Mouse (Mus musculus) stomach, embryonic 15.5 days (tissue): ENCODE data around the gene Hoxc8. TPM values are rescaled to one million over a fixed set of nuclear protein-coding genes. Genes with fewer than 3 reads are reported as not detected.
A peak's percentile ranks its signal among the peaks of the same experiment; 100 is the strongest.

Experiments
- ATAC-seq: fragments of 200-750 bp; cut with Nextera tagmentation; 2 replicates; pipeline ENCODE4 v1.8.0; 2017; ENCODE audit warnings: low read depth, moderate number of reproducible peaks, moderate TSS enrichment; ENCODE audit not compliant: insufficient read depth, low FRiP score
- H3K27ac ChIP-seq: fragments of 300-500 bp; sonication (generic); 2 replicates; pipeline ENCODE4 v1.5.1; 2015; ENCODE audit warnings: mild to moderate bottlenecking, inconsistent platforms
- H3K27me3 ChIP-seq: fragments of 300-500 bp; sonication (generic); replicated peaks from 2 replicates; pipeline ENCODE4 v1.6.1; 2015; ENCODE audit warnings: inconsistent platforms
- H3K36me3 ChIP-seq: fragments of 300-500 bp; sonication (generic); 2 replicates; pipeline ENCODE4 v1.6.1; 2015; ENCODE audit warnings: inconsistent platforms
- H3K4me1 ChIP-seq: fragments of 300-500 bp; sonication (generic); 2 replicates; pipeline ENCODE4 v1.6.1; 2015; ENCODE audit warnings: inconsistent platforms
- H3K4me2 ChIP-seq: fragments of 300-500 bp; sonication (generic); 2 replicates; pipeline ENCODE4 v1.6.1; 2015; ENCODE audit warnings: mild to moderate bottlenecking, inconsistent platforms
- H3K4me3 ChIP-seq: fragments of 300-500 bp; sonication (generic); replicated peaks from 2 replicates; pipeline ENCODE4 v1.5.1; 2015; ENCODE audit warnings: inconsistent platforms
- H3K9ac ChIP-seq: fragments of 300-500 bp; sonication (generic); 2 replicates; pipeline ENCODE4 v1.6.1; 2015; ENCODE audit warnings: inconsistent platforms
- H3K9me3 ChIP-seq: fragments of 300-500 bp; sonication (generic); 2 replicates; pipeline ENCODE4 v1.6.1; 2016; ENCODE audit warnings: inconsistent platforms
- WGBS: fragments of 180-500 bp; shearing (Covaris S2); methylation state at CpG from one replicate; pipeline ENCODE4 v1.1.7; 2015; 5-methylcytosine and 5-hydroxymethylcytosine counted together
- polyA plus RNA-seq: library from polyadenylated mRNA; unstranded; fragments of >200 nt; fragmentation: Nextera tagmentation; extraction: Ambion mirVana; gene quantifications from 2 replicates; pipeline ENCODE4 v1.2.1, GENCODE M21; 2015

Gene Hoxc8
- 1.4 and 1.9 TPM in 2 replicates for polyA plus RNA-seq

DNA sequence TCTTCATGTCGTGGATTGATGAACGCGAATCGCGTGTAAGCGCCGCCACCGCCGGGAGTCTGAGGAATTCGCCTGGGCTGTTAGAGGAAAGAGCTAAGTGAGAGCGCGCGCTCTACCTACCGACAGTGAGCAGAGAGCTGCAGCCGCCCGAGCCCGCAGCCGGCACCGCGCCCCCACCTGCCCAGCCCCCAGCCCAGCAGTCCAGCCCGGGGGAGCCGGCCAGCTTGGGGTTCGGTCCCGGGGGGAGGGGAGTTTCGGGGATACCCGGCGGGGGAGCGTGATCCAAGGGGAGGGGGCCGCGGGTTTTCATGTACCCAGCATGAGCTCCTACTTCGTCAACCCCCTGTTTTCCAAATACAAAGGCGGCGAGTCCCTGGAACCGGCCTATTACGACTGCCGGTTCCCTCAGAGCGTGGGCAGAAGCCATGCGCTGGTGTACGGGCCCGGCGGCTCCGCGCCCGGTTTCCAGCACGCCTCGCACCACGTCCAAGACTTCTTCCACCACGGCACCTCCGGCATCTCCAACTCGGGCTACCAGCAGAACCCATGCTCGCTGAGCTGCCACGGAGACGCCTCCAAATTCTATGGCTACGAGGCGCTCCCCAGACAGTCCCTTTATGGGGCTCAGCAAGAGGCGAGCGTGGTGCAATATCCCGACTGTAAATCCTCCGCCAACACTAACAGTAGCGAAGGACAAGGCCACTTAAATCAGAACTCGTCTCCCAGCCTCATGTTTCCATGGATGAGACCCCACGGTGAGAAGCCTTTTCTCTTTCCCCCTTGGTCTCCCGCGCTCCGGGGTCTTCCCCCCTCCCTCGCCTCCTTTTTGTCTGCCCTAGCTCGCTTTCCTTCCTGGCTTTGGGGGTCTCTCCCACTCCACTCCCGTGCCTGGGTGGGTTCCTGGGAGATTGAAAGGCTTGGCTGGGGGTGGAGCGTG, at the start of gene Hoxc8:
TSS of gene Hoxc8 (plus strand) at position 147 of the 937 bp plus-strand sequence.
- Histone ChIP-seq H3K4me1 (0 out of 2 replicates have a peak, but pooled peaks cover 5% of the 10 kb centered on the region), H3K4me3 (peak within 1 kb of the TSS; percentile 30), H3K27me3 (peaks cover 87% of the 10 kb centered on the region), H3K9me3 (no peaks in the 10 kb centered on the region), H3K36me3 (no peaks in the 10 kb centered on the region), H3K9ac (no peak within 1 kb of the TSS), H3K4me2 (peak within 1 kb of the TSS; percentile 45), H3K27ac (no peak within 1 kb of the TSS)
- WGBS, result 2% methylated on average over 69 of the region's 69 CpGs
- no peak for ATAC-seq

DNA sequence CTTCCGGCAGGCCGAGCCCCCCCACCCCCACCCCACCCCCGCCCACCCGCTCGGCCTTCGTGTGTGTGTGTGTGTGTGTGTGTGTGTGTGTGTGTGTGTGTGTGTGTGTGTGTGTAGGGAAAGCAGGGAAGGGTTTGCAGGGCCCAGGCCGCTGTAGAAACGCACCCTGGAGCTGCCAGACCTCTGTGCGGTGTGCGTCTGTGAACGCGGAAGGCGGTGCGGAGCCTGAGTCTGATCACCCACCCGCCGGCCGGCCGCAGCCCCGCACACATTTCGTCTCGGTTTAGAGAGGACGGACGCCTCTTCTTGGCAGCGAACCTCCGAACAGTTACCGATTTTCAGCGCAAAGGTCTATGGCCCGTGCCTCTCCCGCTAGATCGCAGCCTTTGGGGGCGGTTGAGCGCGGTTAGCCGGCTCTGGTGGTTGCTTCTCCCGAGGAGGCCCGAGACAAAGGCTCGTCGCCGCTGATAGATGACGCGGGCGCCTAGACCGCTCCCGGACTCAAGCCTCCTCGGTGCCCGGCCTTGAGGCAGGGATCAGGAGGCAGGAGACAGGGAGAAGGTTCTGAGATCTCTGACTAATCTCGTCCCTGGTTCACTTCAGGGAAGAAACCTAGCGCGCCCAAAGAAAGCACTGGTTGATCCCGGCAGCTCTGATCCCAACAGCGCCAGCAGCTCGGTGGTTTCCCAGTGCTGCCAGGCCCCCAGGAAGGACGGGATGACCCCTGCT, 47.5 kb upstream of the Hoxc8 start:
- no peaks in the 10 kb centered on the region for H3K4me1 ChIP-seq
- ATAC-seq, result no peak
- H3K4me2 ChIP-seq, result peak overlapping the region; percentile 13; the same call in 1 of the 2 replicates
- H3K27ac ChIP-seq, result no peak overlapping the region
- no peaks in the 10 kb centered on the region for H3K9me3 ChIP-seq
- WGBS, result under 1% methylated on average over 53 of the region's 53 CpGs
- no peak overlapping the region for H3K9ac ChIP-seq
- peaks cover 98% of the 10 kb centered on the region for H3K27me3 ChIP-seq
- no peak overlapping the region; the same call in 1 of the 2 replicates for H3K4me3 ChIP-seq
- no peaks in the 10 kb centered on the region for H3K36me3 ChIP-seq

DNA sequence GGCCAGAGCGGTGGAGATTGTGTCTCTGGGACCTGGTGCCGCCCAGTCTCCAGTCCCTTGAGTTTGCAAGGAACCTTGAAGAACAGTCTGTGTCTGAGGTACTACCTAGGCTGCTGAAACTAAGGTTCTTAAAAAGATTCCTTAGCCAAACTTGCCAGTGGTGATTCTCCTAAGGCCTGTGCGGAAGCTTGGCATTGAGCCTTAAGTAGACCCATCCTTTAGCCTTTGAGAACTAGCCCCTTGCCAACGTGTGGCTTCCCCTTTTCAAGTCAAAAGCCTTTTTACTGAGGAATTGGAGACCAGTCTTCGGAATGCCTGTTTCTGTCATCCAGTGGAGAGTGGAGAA, 47.0 kb upstream of the Hoxc8 start:
- Histone ChIP-seq H3K4me2 (no peak overlapping the region), H3K27me3 (peaks cover 98% of the 10 kb centered on the region), H3K27ac (no peak overlapping the region), H3K9ac (no peak overlapping the region), H3K4me1 (no peaks in the 10 kb centered on the region), H3K36me3 (no peaks in the 10 kb centered on the region), H3K9me3 (no peaks in the 10 kb centered on the region), H3K4me3 (no peak overlapping the region)
- ATAC-seq, result no peak
- WGBS, result 3% methylated on average over 5 of the region's 5 CpGs

DNA sequence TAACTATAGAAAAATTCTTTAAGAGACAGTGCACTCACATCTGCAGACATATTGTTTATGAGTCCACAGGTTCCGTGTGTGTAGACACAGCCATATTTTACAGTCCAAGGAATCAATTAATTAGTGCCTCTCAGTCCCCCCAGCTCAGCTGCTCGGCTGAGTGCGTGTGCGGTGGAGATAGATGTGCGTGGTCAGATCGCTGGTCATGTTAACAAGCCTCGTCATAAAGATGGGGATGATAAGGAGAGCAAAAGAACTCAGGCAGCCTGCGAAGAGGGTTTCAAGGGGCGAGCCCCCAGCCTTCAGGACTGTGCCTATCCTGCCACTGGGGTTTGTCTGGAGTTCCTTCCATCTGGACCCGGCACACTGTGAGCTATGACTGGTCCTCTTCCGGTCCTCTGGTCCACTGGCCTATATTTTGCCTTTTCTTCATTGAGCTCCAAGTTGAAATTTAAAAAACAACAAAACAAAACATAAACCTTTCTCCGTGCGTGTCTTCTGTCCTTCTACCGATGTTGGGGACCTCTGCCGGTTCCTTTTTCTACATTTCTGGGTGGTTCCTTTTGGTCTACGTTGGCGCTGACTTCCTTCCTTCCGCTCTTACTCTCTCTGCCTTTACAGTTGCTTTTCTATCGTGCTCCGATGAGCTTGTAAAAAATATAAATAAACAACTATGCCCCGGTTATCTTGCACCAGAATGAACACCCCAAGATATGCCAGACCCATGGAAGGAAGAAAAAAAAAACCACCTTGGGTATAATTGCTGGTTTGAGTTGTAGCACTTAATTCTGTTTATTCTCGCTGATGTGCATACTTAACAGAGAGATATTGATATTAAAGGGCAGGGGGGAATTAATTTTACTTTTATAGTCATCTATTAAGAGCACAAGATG, 45.0 kb upstream of the Hoxc8 start:
- no peak for ATAC-seq
- Histone ChIP-seq H3K9ac (no peak overlapping the region), H3K4me1 (no peaks in the 10 kb centered on the region), H3K27ac (no peak overlapping the region), H3K36me3 (no peaks in the 10 kb centered on the region), H3K4me3 (no peak overlapping the region), H3K4me2 (no peak overlapping the region), H3K9me3 (no peaks in the 10 kb centered on the region), H3K27me3 (peaks cover 93% of the 10 kb centered on the region)
- WGBS, result 11% methylated on average over 22 of the region's 22 CpGs

DNA sequence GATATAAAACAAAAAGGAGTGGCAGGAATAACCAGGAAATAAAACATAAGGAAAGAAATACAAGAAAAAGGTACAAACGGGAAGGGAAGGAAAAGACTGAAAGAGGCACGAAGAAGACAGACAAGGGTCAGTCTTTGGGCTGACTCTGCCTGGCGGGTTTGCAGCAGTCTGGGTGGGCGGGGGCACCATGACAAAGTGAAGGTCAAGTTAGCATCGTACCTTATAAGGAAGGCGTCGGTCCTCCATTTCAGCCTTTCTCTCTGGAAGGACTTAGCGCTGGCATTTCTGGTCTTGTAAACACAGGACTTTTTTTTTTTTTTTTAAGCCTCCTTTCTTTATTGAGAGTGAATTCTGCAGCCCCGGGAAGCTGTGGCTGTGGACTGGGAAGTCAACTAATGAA, 43.1 kb upstream of the Hoxc8 start:
- no peak overlapping the region for H3K27ac ChIP-seq
- no peaks in the 10 kb centered on the region for H3K36me3 ChIP-seq
- 1% methylated on average over 9 of the region's 9 CpGs for WGBS
- no peak overlapping the region for H3K9ac ChIP-seq
- ATAC-seq, result no peak
- H3K4me1 ChIP-seq, result no peaks in the 10 kb centered on the region
- H3K4me3 ChIP-seq, result no peak overlapping the region
- H3K27me3 ChIP-seq, result peaks cover 93% of the 10 kb centered on the region
- H3K4me2 ChIP-seq, result no peak overlapping the region
- no peaks in the 10 kb centered on the region for H3K9me3 ChIP-seq

DNA sequence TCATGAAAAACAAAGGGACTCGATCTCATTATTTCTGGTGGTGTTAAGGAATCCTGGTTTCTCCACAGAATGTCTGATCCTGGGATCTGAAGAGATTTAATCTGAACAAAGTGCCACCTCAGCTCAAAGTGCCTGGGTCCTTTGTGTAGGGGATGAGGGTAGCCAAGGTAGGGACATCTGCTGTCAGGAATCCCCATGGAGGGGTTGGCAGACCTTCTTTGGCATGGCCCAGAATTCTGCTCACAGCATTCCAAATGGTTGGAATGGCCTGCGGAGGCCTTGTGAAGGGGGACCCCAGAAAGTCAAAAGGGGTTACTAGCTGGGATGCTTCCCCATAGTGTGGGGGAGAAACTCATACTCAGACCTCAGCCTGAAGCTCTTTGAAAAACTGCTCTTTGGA, 41.6 kb upstream of the Hoxc8 start:
- Histone ChIP-seq H3K9ac (no peak overlapping the region), H3K4me3 (no peak overlapping the region), H3K27me3 (peaks cover 93% of the 10 kb centered on the region), H3K9me3 (no peaks in the 10 kb centered on the region), H3K27ac (no peak overlapping the region), H3K4me2 (no peak overlapping the region), H3K36me3 (no peaks in the 10 kb centered on the region), H3K4me1 (no peaks in the 10 kb centered on the region)
- WGBS, result 12% methylated on average over 2 of the region's 2 CpGs
- ATAC-seq, result no peak

DNA sequence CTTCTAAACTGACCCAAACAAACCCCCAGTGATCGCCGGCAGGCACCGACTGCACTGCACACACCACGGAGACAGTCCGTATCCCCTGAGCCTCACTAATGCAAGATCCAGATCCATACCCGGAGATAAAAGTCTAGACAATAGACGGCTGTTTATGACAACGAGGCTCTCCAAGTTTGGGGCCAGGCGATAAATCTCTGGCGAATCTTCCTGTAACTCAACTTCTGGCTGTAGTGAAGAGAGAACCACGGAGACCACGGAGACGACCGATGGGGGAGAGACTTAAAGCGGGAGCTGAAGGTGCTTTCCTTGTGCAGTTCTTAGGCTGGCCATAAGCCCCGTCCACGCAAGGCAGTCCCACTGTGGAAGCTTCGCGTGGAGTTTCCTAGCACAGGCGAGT, 40.7 kb upstream of the Hoxc8 start:
- under 1% methylated on average over 20 of the region's 20 CpGs for WGBS
- Histone ChIP-seq H3K4me1 (no peaks in the 10 kb centered on the region), H3K27me3 (peaks cover 94% of the 10 kb centered on the region), H3K4me2 (no peak overlapping the region), H3K9me3 (no peaks in the 10 kb centered on the region), H3K36me3 (no peaks in the 10 kb centered on the region), H3K27ac (no peak overlapping the region), H3K9ac (no peak overlapping the region), H3K4me3 (no peak overlapping the region)
- no peak for ATAC-seq

DNA sequence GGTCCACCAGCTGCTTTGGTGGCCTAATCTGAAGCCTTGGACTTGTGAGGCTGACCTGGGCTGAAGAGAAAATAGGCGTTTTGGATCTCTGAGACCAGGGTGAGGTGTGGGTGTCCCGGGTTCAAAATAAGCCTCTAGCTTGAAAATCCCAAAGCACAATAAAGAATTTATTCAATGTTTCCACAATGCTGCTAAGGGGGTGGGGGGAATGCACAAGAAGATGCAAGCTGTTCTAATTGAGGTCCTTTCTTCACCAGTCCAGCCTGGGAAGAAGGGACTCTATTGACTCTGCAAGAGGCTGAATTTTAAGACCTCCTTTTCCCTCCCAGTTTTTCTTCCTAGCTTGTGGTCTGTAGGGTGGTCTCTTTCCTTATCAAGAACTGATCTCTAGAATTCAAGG, 39.5 kb upstream of the Hoxc8 start:
- H3K9ac ChIP-seq, result no peak overlapping the region
- no peaks in the 10 kb centered on the region for H3K4me1 ChIP-seq
- 8% methylated on average over 2 of the region's 2 CpGs for WGBS
- no peak overlapping the region for H3K4me3 ChIP-seq
- H3K27me3 ChIP-seq, result peaks cover 94% of the 10 kb centered on the region
- no peak overlapping the region for H3K27ac ChIP-seq
- H3K4me2 ChIP-seq, result no peak overlapping the region
- H3K36me3 ChIP-seq, result no peaks in the 10 kb centered on the region
- ATAC-seq, result no peak
- H3K9me3 ChIP-seq, result no peaks in the 10 kb centered on the region

DNA sequence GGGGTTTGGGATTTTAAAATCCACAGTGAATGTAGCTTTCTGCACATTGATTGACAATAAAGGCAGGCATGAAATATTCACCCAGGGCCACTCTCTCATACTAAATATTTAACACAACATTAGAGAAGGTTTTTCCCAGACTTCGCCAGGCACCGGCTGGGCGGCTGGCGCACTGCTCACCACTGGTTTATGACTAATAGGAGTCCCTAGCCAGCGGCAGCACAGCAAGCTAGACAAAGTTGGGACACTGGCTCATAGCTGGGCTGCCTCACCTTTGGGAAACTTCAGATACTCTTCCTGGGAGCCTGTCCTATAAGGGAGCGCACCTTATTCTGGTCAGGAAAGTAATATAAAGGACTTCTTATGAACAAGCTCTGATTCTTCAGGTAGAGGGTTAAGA, 36.8 kb upstream of the Hoxc8 start:
- ATAC-seq, result no peak
- no peak overlapping the region for H3K9ac ChIP-seq
- H3K4me2 ChIP-seq, result no peak overlapping the region
- H3K36me3 ChIP-seq, result no peaks in the 10 kb centered on the region
- H3K4me1 ChIP-seq, result no peaks in the 10 kb centered on the region
- H3K27me3 ChIP-seq, result peaks cover 95% of the 10 kb centered on the region
- no peak overlapping the region for H3K4me3 ChIP-seq
- 6% methylated on average over 6 of the region's 6 CpGs for WGBS
- H3K27ac ChIP-seq, result no peak overlapping the region
- H3K9me3 ChIP-seq, result no peaks in the 10 kb centered on the region

DNA sequence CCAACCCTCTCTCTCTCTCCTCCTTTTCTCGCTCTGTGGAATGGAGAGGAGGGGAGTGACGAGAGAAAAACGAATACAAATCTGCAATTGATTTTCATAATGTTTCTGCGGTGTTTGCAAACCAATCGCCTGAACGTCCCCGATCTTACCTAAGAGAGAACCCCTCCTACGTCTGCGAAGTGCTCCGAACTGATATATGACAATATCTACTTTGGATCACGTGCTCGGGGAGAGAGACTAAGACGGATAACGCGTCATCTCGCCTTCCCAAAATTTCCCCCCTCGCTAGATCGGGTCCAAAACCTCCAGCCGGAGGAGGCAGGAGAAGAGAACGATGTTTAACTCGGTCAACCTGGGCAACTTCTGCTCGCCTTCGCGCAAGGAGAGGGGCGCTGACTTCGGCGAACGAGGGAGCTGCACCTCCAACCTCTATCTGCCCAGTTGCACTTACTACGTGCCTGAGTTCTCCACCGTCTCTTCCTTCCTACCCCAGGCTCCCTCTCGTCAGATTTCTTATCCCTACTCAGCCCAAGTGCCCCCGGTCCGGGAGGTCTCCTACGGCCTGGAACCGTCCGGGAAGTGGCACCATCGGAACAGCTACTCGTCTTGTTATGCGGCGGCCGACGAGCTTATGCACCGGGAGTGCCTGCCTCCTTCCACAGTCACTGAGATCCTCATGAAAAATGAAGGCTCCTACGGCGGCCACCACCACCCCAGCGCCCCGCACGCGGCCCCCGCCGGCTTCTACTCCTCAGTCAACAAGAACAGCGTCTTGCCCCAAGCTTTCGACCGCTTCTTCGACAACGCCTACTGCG, 36.0 kb upstream of the Hoxc8 start, which contains the start of gene Hoxc11:
TSS of gene Hoxc11 (plus strand) at position 236 of the 815 bp plus-strand sequence.
- no peaks in the 10 kb centered on the region for H3K36me3 ChIP-seq
- no peak within 1 kb of the TSS for H3K4me2 ChIP-seq
- H3K27me3 ChIP-seq, result peaks cover 91% of the 10 kb centered on the region
- no peaks in the 10 kb centered on the region for H3K4me1 ChIP-seq
- H3K9me3 ChIP-seq, result no peaks in the 10 kb centered on the region
- no peak for ATAC-seq
- no peak within 1 kb of the TSS for H3K27ac ChIP-seq
- H3K9ac ChIP-seq, result no peak within 1 kb of the TSS
- H3K4me3 ChIP-seq, result no peak within 1 kb of the TSS
- 1% methylated on average over 57 of the region's 57 CpGs for WGBS

DNA sequence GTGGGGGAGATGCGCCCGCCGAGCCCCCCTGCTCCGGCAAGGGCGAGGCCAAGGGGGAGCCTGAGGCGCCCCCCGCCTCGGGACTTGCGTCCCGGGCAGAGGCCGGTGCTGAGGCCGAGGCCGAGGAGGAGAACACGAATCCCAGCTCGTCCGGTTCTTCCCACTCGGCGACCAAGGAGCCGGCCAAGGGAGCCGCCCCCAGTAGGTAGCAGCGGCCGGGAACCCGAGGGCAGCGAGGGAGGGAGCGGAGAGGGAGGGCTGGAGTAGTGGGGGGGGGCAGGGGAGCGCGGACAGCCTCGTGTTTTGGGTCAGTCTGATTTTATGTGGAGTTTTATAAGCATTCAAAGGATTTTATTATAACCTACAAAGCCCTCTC, 35.4 kb upstream of the Hoxc8 start:
- peaks cover 93% of the 10 kb centered on the region for H3K27me3 ChIP-seq
- no peaks in the 10 kb centered on the region for H3K36me3 ChIP-seq
- no peak overlapping the region for H3K4me3 ChIP-seq
- H3K27ac ChIP-seq, result no peak overlapping the region
- ATAC-seq, result no peak
- no peaks in the 10 kb centered on the region for H3K9me3 ChIP-seq
- H3K4me1 ChIP-seq, result no peaks in the 10 kb centered on the region
- no peak overlapping the region for H3K4me2 ChIP-seq
- no peak overlapping the region for H3K9ac ChIP-seq
- 1% methylated on average over 24 of the region's 28 CpGs for WGBS
